Mouse (Mus musculus) heart, embryonic 15.5 days (tissue): ENCODE results near the gene Chmp6. TPM values are rescaled to one million over a fixed set of nuclear protein-coding genes. Genes with fewer than 3 reads are reported as not detected.
A peak's percentile ranks its signal among the peaks of the same experiment; 100 is the strongest.

Experiments
- ATAC-seq: fragments of 200-750 bp; cut with Nextera tagmentation; replicated peaks from 2 replicates; pipeline ENCODE4 v1.8.0; 2017; ENCODE audit warnings: low read depth, moderate TSS enrichment; ENCODE audit not compliant: insufficient number of reproducible peaks, insufficient read depth, low FRiP score
- H3K27ac ChIP-seq: fragments of 300-500 bp; sonication (generic); 2 replicates; pipeline ENCODE4 v1.5.1; 2015; ENCODE audit warnings: mild to moderate bottlenecking, inconsistent platforms
- H3K27me3 ChIP-seq: fragments of 300-500 bp; sonication (generic); 2 replicates; pipeline ENCODE4 v1.6.1; 2015; ENCODE audit warnings: inconsistent platforms
- H3K36me3 ChIP-seq: fragments of 300-500 bp; sonication (generic); 2 replicates; pipeline ENCODE4 v1.6.1; 2015; ENCODE audit warnings: mild to moderate bottlenecking, inconsistent platforms
- H3K4me1 ChIP-seq: fragments of 300-500 bp; sonication (generic); replicated peaks from 2 replicates; pipeline ENCODE4 v1.6.1; 2015; ENCODE audit warnings: inconsistent platforms
- H3K4me2 ChIP-seq: fragments of 300-500 bp; sonication (generic); 2 replicates; pipeline ENCODE4 v1.6.1; 2015; ENCODE audit warnings: inconsistent platforms, mild to moderate bottlenecking, moderate library complexity
- H3K4me3 ChIP-seq: fragments of 300-500 bp; sonication (generic); 2 replicates; pipeline ENCODE4 v1.5.1; 2015; ENCODE audit warnings: mild to moderate bottlenecking, inconsistent platforms
- H3K9ac ChIP-seq: fragments of 300-500 bp; sonication (generic); 2 replicates; pipeline ENCODE4 v1.6.1; 2015; ENCODE audit warnings: mild to moderate bottlenecking, inconsistent platforms
- H3K9me3 ChIP-seq: fragments of 300-500 bp; sonication (generic); replicated peaks from 2 replicates; pipeline ENCODE4 v1.6.1; 2016; ENCODE audit warnings: inconsistent platforms
- WGBS: fragments of 180-500 bp; shearing (Covaris S2); methylation state at CpG from one replicate; pipeline ENCODE4 v1.1.7; 2015; ENCODE audit warnings: mixed read lengths; 5-methylcytosine and 5-hydroxymethylcytosine counted together
- polyA plus RNA-seq: library from polyadenylated mRNA; unstranded; fragments of >200 nt; fragmentation: Nextera tagmentation; extraction: Ambion mirVana; gene quantifications from 2 replicates; pipeline ENCODE4 v1.2.1, GENCODE M21; 2015

Gene Chmp6
- polyA plus RNA-seq, 1 experiment from 2014 or later = 57.3 TPM

DNA sequence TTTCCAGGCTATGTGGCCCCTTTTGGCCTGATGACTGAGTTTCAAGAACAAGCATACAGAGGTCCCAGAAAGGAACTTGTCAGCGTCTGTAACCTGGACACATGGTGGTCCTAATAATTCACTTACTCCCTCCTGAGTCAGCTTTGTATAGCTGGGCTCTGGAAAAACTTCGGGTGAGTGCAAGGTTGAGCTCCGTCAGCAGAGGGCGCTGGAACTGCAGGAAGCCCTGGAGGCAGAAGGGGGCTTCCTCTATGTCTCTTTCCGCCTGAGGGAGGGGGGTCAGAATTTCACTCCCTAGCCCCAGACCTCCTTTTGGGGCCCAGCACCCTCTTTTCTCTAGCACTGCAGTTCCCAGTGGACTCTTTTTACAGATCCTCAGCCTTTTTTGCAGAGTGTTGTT, 3.8 kb upstream of the Chmp6 start:
- no peak overlapping the region for H3K27ac ChIP-seq
- H3K4me3 ChIP-seq = no peak overlapping the region
- H3K4me1 ChIP-seq = peaks cover 24% of the 10 kb centered on the region
- peaks cover 23% of the 10 kb centered on the region for H3K27me3 ChIP-seq
- H3K4me2 ChIP-seq = peak overlapping the region; percentile 42
- no peak for ATAC-seq
- H3K36me3 ChIP-seq = no peaks in the 10 kb centered on the region
- no peaks in the 10 kb centered on the region for H3K9me3 ChIP-seq
- H3K9ac ChIP-seq = peak overlapping the region; percentile 3
- 0% methylated on average over 5 of the region's 5 CpGs for WGBS

DNA sequence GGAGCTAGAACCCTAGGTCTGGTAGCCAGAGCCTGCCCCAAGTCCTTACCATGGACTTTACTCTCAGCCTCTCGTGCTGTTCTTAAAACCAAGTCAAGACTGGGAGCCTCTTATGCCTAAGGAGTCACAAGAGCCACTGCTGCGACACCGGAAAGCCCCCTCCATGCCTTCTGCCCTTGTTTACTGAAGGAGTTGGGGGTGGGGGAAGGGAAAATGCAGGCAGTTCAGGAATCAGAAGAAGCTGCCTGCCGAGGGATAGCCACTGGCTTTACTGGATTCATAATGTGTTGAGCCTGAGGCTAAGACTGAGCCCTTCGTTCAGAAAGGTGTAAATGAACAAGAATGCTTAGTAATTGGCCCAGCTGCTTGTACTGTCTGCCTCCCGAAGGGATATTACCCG, 396 bp upstream of the Chmp6 start:
- peaks cover 51% of the 10 kb centered on the region for H3K4me1 ChIP-seq
- 13% methylated on average over 7 of the region's 7 CpGs for WGBS
- H3K4me3 ChIP-seq = peak overlapping the region; percentile 96
- H3K9ac ChIP-seq = peak overlapping the region; percentile 98
- H3K27ac ChIP-seq = no peak overlapping the region
- peaks cover 12% of the 10 kb centered on the region; the same call in 1 of the 2 replicates for H3K27me3 ChIP-seq
- H3K9me3 ChIP-seq = no peaks in the 10 kb centered on the region
- ATAC-seq = no peak
- H3K36me3 ChIP-seq = peaks cover 15% of the 10 kb centered on the region
- H3K4me2 ChIP-seq = peak overlapping the region; percentile 82

DNA sequence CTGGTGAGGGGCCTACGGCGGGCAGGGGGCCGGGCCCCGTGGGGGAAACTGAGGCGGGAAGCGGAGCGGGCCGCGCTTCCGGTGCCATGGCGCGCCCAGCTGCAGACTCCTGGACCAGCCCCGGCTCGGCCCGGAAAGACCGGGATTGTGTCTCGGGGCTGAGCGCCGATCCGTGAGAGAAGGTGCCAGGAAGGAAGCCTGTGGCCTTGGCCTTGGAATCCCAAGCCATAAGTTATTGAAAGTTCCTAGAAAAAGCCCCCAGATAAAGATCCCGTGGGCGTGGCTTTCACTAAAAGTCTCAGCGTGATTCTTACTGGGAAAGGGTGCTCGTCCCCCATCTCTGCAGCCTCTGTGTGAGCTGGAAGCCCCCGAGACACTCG, 684 bp downstream of the Chmp6 start:
- peak overlapping the region; percentile 96 for H3K4me3 ChIP-seq
- no peak for ATAC-seq
- peak overlapping the region; percentile 82 for H3K4me2 ChIP-seq
- peaks cover 26% of the 10 kb centered on the region for H3K36me3 ChIP-seq
- H3K9me3 ChIP-seq = no peaks in the 10 kb centered on the region
- peak overlapping the region; percentile 85 for H3K27ac ChIP-seq
- peaks cover 51% of the 10 kb centered on the region for H3K4me1 ChIP-seq
- 0 out of 2 replicates have a peak, but pooled peaks cover 1% of the 10 kb centered on the region for H3K27me3 ChIP-seq
- H3K9ac ChIP-seq = peak overlapping the region; percentile 98
- under 1% methylated on average over 26 of the region's 26 CpGs for WGBS

DNA sequence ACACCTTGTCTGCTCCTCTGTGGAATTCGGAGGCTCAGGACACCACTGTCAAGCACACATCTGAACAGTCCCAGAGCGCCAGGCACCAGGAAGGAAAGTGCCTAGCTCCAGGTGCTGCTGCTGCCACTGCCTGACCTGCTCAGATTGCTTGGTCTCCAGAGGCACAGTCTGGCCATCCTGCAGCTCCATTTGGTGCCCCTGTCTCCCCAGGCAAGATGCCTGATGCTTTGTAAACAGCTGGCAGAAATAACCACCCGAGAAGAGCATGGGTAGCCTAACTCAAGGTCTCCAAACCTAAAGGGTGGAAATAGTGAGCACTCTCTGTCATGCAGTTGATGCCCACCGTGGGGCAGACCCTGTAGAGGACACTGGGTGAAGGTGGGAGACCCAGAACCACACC, 1.1 kb downstream of the Chmp6 start:
- ATAC-seq = no peak
- Histone ChIP-seq H3K4me1 (peaks cover 48% of the 10 kb centered on the region), H3K9me3 (no peaks in the 10 kb centered on the region), H3K36me3 (peaks cover 31% of the 10 kb centered on the region), H3K9ac (peak overlapping the region; percentile 98), H3K27me3 (no peaks in the 10 kb centered on the region), H3K27ac (peak overlapping the region; percentile 85), H3K4me3 (peak overlapping the region; percentile 96), H3K4me2 (peak overlapping the region; percentile 82)
- 17% methylated on average over 4 of the region's 4 CpGs for WGBS

DNA sequence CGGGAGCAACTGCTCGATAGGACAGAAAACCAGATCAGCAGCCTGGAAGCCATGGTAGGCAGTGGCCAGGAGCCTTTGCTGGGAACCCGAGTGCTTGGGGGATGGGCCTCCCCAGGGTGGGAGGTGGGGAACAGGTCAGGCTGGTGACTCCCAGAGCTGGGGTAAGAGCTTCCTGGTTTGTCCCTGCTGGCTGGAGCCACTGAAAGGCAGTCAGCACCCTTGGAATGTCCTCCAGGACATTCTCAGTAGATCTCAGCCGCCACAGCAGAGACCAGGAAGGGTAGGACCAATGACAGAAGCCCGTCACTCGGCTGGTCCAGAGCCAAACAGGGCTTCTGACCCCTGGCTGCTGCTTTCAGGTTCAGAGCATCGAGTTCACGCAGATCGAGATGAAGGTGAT, 2.4 kb downstream of the Chmp6 start:
- H3K9me3 ChIP-seq = no peaks in the 10 kb centered on the region
- H3K36me3 ChIP-seq = peaks cover 35% of the 10 kb centered on the region
- H3K4me2 ChIP-seq = 0 out of 2 replicates have a peak overlapping the region, but pooled peaks have one; percentile 82
- no peaks in the 10 kb centered on the region for H3K27me3 ChIP-seq
- 69% methylated on average over 9 of the region's 9 CpGs for WGBS
- H3K4me3 ChIP-seq = no peak overlapping the region
- H3K9ac ChIP-seq = no peak overlapping the region
- H3K4me1 ChIP-seq = peaks cover 39% of the 10 kb centered on the region
- peak overlapping the region; percentile 53 for H3K27ac ChIP-seq
- no peak for ATAC-seq

DNA sequence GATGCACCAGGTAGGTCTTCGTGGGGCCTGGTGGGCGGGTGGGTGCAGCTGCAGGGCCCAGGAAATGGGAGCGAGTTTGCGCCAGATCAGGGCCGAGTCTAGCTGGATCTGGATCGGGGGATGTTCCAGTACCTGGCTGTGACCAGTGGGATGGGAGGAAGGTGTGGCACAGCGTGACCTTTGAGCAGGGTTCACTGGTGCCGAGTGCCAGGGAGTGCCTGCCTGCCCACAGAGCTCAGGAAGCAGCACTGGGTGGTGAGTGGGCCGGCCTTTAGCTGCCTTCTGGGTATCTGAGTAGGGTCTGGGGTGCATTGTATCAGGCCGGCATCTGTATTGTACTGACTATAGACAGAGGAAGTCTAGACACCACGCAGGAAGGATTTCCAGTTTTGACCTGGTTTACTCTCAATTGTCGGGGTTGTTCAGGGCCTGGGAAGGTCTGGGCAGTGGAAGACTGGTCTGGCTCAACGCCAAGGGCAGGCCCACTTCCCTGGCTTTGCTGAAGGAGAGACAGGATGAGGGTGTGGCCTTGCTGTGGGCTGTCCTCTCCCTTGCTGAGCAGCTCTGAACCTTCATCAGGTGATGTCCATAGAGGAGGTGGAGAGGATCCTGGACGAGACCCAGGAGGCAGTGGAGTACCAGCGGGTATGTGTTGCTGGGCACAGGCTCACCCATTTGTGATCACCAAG, 3.0 kb downstream of the Chmp6 start:
- peaks cover 35% of the 10 kb centered on the region for H3K36me3 ChIP-seq
- H3K27ac ChIP-seq = peak overlapping the region; percentile 53
- no peaks in the 10 kb centered on the region for H3K9me3 ChIP-seq
- H3K4me1 ChIP-seq = peaks cover 39% of the 10 kb centered on the region
- 77% methylated on average over 15 of the region's 15 CpGs for WGBS
- no peak overlapping the region for H3K9ac ChIP-seq
- no peak overlapping the region for H3K4me3 ChIP-seq
- H3K4me2 ChIP-seq = peak overlapping the region; percentile 17; the same call in 1 of the 2 replicates
- H3K27me3 ChIP-seq = no peaks in the 10 kb centered on the region
- ATAC-seq = peak; percentile 58

DNA sequence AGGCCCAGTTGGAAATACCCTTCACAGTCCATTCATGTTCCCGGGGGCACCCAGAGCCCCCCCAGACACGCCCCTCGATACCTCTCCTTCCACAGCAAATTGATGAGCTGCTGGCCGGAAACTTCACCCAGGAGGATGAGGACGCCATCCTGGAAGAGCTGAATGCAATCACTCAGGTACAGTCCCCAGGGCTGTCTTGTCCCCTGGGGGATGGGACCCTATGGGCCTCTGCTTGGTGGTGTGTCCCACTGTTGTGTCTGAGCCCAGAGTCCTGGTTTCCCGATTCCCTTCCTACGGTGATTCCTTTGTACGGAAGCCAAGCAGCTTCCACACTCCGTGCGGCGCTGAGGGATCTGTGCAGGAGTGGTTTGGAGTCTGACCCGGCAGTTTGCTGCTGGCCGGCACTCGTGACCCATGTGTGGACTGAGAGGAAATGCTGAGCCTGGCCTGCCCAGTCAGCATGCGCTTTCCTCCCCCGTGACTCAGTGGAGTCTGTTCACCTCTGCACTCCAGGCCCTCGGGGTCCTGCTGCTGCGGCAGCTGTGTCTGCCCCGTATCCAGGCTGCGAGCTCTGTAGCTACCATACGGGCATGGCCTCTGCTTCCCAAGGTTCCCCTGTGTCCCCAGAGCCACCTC, 3.7 kb downstream of the Chmp6 start:
- Histone ChIP-seq H3K36me3 (peaks cover 35% of the 10 kb centered on the region), H3K4me2 (no peak overlapping the region), H3K27me3 (no peaks in the 10 kb centered on the region), H3K27ac (0 out of 2 replicates have a peak overlapping the region, but pooled peaks have one; percentile 53), H3K9ac (no peak overlapping the region), H3K9me3 (no peaks in the 10 kb centered on the region), H3K4me3 (no peak overlapping the region), H3K4me1 (peaks cover 42% of the 10 kb centered on the region)
- WGBS = 85% methylated on average over 21 of the region's 21 CpGs
- no peak for ATAC-seq

DNA sequence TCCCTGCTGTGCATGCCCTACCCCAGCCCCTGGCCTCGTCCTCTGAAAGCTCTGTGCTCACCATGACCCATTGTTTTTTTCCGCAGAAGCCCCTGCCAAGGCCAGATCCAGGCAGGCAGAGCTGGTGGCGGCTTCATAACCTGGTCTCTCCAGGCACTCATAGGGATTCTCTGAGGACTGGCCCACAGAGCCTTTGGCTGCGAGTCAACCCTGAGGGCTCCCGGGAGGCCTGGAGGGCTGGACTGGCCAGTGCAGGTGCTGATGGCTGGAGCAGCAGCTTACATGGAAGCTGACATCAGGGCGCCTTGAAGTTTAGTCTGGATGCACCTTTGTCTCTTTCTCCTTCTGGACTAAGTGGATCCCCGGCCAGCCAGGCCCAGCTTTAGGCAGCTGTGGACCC, 5.3 kb downstream of the Chmp6 start:
- H3K36me3 ChIP-seq = peaks cover 35% of the 10 kb centered on the region
- H3K9me3 ChIP-seq = no peaks in the 10 kb centered on the region
- H3K4me3 ChIP-seq = no peak overlapping the region
- no peak overlapping the region for H3K27ac ChIP-seq
- no peak overlapping the region for H3K9ac ChIP-seq
- WGBS = 78% methylated on average over 7 of the region's 7 CpGs
- no peak for ATAC-seq
- peaks cover 36% of the 10 kb centered on the region for H3K4me1 ChIP-seq
- H3K4me2 ChIP-seq = no peak overlapping the region
- no peaks in the 10 kb centered on the region for H3K27me3 ChIP-seq

DNA sequence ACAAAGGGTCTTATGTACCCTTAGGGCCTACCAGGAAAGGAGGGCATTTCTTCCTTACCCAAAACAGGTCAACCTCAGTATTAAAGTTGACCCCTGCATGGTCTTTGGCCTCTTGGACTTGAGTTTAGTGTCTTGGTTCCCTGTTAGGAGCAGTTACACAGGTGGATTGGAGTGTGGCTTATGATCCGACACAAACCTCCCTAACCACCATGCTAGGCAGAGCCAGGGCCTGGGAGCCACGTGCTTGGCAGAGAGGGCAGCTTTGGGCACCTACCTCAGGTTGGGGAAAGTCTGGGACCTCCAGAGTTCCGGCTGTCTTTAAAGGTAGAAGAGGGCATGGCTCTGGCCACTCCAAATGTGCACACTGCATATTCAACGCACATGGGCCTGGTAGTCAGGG, 6.2 kb downstream of the Chmp6 start:
- H3K4me1 ChIP-seq = peaks cover 32% of the 10 kb centered on the region
- H3K27me3 ChIP-seq = no peaks in the 10 kb centered on the region
- H3K4me3 ChIP-seq = no peak overlapping the region
- no peaks in the 10 kb centered on the region for H3K9me3 ChIP-seq
- 91% methylated on average over 4 of the region's 4 CpGs for WGBS
- no peak for ATAC-seq
- H3K9ac ChIP-seq = no peak overlapping the region
- peaks cover 35% of the 10 kb centered on the region for H3K36me3 ChIP-seq
- no peak overlapping the region for H3K27ac ChIP-seq
- H3K4me2 ChIP-seq = no peak overlapping the region

DNA sequence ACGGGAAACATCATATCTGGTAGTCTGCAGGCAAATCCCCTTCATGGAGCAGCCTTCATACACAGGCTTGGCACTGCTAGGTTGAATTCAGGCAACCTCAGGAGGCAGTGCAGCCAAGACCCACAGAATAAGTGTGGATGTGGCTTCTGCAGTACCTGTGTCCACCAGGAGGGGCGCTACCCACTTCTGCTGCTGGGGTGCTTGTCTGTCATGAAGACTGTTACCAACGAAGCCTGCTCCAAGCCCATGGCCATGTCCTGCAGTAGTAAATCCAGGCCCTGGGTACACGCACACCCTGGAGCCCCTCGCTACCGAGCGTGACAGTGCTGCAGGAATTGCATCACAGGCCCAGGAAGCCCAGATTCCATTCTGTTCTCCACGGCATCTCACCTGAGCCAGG, 6.7 kb downstream of the Chmp6 start:
- H3K36me3 ChIP-seq = peaks cover 35% of the 10 kb centered on the region
- no peak overlapping the region for H3K27ac ChIP-seq
- H3K4me2 ChIP-seq = no peak overlapping the region
- 65% methylated on average over 8 of the region's 8 CpGs for WGBS
- ATAC-seq = no peak
- no peak overlapping the region for H3K9ac ChIP-seq
- H3K27me3 ChIP-seq = no peaks in the 10 kb centered on the region
- peaks cover 28% of the 10 kb centered on the region for H3K4me1 ChIP-seq
- H3K4me3 ChIP-seq = no peak overlapping the region
- no peaks in the 10 kb centered on the region for H3K9me3 ChIP-seq

DNA sequence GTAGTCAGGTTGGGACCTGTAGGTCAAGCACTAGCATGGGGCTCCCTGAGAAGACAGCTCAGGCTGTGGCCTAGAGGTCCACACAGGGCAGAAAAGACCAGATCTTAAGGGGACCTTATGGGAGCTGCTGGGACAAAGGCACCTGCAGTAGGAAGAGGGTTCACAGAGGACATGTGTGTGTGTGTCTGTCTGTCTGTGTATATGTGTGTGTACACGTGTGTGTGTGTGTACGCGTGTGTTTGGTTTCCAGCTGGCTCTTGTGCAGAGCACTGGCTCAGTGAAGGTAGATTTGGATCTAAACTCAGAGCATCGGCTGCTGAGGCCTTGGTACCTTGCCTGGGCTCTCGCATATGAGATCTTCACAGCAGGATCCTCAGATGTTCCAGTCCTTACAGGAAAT, 7.4 kb downstream of the Chmp6 start:
- no peak for ATAC-seq
- Histone ChIP-seq H3K4me1 (peaks cover 20% of the 10 kb centered on the region), H3K4me3 (no peak overlapping the region), H3K27me3 (no peaks in the 10 kb centered on the region), H3K9me3 (no peaks in the 10 kb centered on the region), H3K4me2 (no peak overlapping the region), H3K27ac (no peak overlapping the region), H3K36me3 (peaks cover 35% of the 10 kb centered on the region), H3K9ac (no peak overlapping the region)
- 87% methylated on average over 5 of the region's 5 CpGs for WGBS

DNA sequence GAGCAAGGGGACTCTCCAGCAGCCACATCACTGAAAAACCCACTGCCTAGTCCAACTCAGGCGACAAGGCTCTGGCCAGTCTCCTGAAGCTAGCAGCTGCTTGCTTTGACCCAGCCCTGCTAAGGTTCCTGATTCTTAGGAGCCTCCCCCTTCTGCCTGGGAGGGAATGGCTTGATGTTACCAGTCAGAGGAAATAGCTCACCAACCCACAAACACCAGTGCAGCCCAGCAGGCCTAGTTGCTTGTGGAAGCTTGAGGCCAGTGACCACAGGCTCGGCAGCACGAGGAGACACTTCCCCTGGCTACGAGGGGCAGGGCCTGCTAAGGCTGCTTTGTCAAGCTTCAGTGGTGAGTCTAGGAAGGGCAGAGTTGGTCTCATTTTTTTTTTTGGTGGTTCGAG, 11.9 kb downstream of the Chmp6 start:
- Histone ChIP-seq H3K4me3 (no peak overlapping the region), H3K27me3 (no peaks in the 10 kb centered on the region), H3K27ac (no peak overlapping the region), H3K36me3 (no peaks in the 10 kb centered on the region; the same call in 1 of the 2 replicates), H3K4me2 (no peak overlapping the region), H3K9me3 (no peaks in the 10 kb centered on the region), H3K9ac (no peak overlapping the region), H3K4me1 (peaks cover 5% of the 10 kb centered on the region)
- no peak for ATAC-seq
- WGBS = 60% methylated on average over 5 of the region's 5 CpGs
